Mouse (Mus musculus): ENCODE results near the gene Zzef1.

The Zzef1 gene

DNA sequence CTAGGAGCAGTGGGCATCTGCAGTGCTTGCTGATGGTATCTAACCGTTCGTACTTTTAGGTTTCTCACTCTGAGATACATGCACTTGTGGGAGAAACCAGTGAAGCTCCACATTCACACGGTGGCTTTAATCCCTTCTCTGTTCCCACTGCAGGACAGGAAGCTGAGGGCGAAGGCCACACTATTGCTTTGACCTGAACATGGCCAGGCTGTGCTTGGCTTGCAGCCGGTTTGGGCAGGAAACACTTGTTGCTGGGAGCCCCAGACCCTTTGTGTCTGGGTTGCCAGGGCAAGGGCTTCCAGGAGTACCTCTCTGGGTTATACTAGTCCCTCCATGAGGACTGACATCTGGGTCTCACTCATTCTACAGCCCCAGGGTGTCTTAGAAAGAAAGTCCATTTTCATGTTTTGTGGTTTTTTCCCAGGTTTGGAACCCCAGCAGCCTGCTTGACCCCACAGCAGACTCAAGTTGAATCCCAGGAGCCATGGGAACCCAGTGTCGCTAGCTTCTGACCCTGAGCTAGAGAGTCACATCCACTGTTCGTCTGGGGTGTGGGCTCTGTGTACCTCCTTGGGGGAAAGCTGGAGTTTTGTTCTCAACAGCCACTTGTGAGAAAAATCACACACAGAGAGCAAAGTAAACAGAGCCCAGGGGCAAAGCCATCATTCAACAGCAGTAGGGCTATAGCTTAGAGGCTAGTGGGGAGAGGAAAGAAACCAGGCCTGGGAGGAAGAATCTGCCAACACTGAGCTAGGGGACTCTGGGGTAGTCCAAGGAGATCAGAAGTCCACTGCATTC, 149.2 kb downstream of the Zzef1 start:
- ChIA-PET CTCF (interaction anchor here in 2 of 4 experiments (0.5 to 1.1 kb wide), 3 partner anchors 18 to 56 kb away, joined by 3 to 5 read pairs (median 3); no protein-coding TSS in a partner anchor), POLR2A (interaction anchor here in 2 of 4 experiments (0.5 to 3.2 kb wide), 7 partner anchors 9 to 602 kb away, joined by 3 to 13 read pairs (median 4); no protein-coding TSS in a partner anchor)

DNA sequence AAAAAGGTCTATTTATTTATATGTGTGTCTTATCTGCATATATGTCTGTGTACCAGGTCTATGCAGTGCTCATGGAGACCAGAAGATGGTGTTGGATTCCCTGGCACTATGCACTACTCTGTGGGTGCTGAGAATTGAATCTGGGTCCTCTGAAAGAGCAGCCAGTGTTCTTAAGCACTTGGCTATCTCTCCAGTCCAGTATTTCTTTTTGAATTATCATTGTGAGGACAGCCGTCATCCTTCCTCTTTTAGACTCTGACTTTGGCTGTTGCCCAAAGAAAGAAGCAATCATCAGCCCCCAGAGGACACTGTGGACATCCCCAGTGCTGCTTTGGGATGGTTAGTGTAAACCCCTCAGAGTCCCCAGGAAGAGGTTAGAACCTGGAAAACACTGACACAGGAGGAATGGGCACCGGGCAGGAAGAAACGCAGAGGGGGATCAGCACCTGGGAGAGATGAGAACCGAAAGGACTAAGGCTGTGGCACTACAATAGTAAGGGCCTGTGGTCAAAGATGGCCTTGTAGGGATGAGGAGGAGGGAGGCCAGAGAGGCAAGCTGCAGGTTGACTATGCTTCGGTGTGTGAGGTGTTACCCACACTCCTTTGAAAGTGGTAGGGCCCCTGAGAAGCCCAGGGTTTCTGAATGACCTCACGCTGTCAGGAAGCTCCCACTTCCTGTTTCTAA, 150.0 kb downstream of the Zzef1 start:
- ChIA-PET CTCF (interaction anchor here (0.5 to 1.1 kb wide), 5 partner anchors 8 to 61 kb away, joined by 3 to 5 read pairs (median 3); no protein-coding TSS in a partner anchor), POLR2A (interaction anchor here in 3 of 4 experiments (0.6 to 3.2 kb wide), 13 partner anchors 8 to 253 kb away, joined by 3 to 20 read pairs (median 4); partner anchors contain the start of genes Ctns (in 1 of the 3) and Shpk (in 1 of the 3))

DNA sequence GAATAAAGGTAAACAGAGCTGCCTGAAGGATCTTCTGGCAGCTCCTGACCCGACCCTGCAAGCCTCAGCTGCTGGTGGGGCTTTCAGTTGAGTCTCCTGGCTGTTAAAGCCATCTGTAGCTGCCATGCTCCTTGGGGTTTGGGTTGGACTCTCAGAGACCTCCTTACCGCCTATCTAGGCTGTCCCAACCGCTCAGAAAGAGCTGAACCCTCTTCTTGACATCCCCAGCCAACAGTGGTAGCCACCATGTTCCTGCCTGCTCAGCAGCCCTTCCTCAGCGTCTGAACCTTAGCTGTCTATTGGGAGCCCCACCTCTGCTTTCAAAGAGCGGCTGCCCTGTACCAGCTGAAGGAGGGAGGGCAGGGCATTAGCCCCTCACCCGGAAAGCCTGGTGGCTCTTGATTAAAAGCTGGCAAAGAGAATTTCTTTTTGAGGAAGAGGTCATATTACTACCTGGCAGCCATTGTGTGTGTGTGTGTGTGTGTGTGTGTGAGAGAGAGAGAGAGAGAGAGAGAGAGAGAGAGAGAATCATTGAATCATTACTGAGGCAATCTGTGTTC, 150.6 kb downstream of the Zzef1 start:
- ChIA-PET CTCF (interaction anchor here in 3 of 4 experiments (0.6 to 1.5 kb wide), 5 partner anchors 8 to 61 kb away, joined by 3 to 5 read pairs (median 3); no protein-coding TSS in a partner anchor), POLR2A (interaction anchor here in 3 of 4 experiments (0.6 to 3.2 kb wide), 13 partner anchors 8 to 252 kb away, joined by 3 to 20 read pairs (median 3); partner anchors contain the start of genes Camkk1 (in 1 of the 3), Ctns (in 1 of the 3), Ncbp3 (in 1 of the 3) and Shpk (in 1 of the 3))

DNA sequence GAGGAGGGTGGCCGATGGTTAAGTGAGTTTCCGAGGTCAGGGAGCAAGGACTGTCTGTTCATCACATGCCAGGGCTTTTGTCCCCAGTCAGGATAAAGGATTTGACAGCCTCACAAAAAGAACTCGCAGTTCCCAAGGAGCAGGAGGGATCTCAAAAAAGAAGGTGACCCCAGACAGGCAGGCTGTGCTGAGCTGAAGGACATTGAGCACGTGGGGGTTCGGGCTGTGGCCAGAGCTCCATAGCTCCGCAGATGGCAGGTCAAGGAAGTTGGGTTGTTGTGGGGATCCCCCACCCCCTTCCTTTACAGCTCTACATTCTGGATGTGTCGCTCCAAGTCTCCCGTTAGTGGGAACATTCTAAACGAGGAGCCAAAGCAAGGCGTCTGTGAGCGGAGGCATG, 151.8 kb downstream of the Zzef1 start:
- CTCF ChIA-PET = interaction anchor here (0.6 to 1.5 kb wide), 7 partner anchors 9 to 134 kb away, joined by 3 to 5 read pairs (median 4); no protein-coding TSS in a partner anchor
- POLR2A ChIA-PET = interaction anchor here in 3 of 4 experiments (0.7 to 3.2 kb wide), 12 partner anchors 10 to 152 kb away, joined by 3 to 20 read pairs (median 4); partner anchors contain the start of genes Atp2a3 (in 1 of the 3), Cyb5d2 (in 1 of the 3), Ncbp3 (in 1 of the 3) and Zzef1 (in 1 of the 3)

DNA sequence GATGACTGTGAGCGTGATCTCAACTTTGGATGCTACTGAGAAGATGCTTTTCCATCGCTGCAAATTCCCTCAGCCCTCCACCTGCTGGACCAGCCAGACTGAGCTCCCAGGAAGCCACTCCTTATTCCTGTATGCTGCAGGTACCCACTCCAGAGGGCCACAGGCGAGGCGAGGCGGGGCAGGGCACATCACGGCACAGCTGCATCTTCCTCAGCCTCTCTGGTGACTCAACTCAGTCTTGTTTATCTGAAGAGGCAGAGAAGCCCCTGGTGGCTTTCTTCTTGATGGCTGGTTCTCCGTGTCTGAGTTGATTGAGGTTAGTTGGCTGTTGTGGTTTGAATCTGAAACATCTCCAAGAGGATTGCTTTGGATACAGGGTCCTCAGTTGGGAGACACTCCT, 152.2 kb downstream of the Zzef1 start:
- ChIA-PET CTCF (interaction anchor here in 3 of 4 experiments (1.0 to 1.3 kb wide), 3 partner anchors 9 to 134 kb away, joined by 3 read pairs; no protein-coding TSS in a partner anchor), POLR2A (interaction anchor here (0.6 to 3.2 kb wide), 9 partner anchors 9 to 152 kb away, joined by 3 to 20 read pairs (median 4); partner anchors contain the start of genes Atp2a3 (in 1 of the 4), Cyb5d2 (in 1 of the 4) and Zzef1 (in 1 of the 4))

DNA sequence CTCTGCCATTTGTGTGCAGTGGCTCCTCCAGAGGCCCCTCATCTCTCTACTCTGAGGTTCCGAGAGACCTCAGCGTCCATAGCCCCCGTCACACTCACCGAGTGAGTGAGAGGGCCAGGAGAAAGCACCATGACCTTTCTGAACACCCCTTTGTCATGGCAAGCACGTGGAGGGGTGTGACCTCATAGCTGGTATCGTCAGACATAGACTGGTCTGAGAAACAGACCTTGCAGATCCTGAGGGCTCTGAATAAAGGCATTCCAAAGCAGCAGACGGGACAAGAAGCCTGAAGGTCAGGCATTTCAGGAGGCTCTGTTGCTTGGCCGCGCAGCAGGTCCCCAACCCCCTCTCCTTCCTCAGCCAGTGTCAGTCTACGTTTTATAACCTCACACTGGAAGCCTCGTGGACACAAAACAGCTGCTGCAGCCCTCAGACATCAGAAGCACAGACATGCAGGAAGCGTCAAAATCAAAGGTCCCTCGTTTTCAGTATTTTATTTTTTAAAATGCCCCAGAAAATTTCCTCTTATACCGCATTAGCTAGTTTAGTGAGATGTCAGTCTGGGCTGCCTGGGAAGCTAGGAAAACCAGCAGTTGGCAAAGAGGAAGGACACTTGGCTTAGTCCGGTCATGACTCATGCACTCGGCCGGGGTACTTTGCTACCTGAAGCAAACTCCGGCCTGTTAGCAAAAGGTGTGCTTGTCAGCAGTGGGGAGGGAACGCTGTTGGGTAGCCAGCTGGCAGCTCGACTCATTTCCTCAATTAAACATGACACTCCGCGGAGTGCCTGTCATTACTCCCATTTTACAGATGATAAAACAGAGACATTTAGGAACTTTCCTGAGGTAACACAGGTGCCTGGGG, 155.3 kb downstream of the Zzef1 start:
- ChIA-PET POLR2A (interaction anchor here (0.6 to 5.1 kb wide), 14 partner anchors 8 to 1238 kb away, joined by 3 to 33 read pairs (median 5); partner anchors contain the start of genes Atp2a3 (in 2 of the 4), Cyb5d2 (in 1 of the 4), P2rx1 (in 1 of the 4) and Zzef1 (in 1 of the 4)), CTCF (interaction anchor here (0.6 to 3.7 kb wide), 8 partner anchors 8 to 242 kb away, joined by 3 to 17 read pairs (median 4); no protein-coding TSS in a partner anchor)

DNA sequence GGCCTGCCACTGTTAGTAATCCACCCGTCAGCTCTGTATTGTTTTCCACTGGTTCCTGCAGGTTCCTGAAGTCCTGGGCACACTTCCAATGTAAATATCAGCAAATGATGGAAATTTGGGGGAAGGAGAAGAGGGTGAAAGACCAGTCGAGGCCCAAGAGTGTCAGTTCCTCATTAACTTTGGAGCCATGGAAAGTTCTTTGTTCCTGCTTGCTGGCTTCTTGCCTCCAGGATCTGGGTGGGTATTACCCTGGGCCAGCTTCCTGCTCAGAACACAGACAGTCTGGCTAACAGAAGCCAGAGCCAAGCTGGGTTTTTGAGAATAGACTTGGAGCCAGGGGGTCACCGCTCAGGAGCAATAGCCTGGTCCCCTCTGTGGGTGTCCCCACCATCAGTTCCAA, 156.2 kb downstream of the Zzef1 start:
- ChIA-PET CTCF (interaction anchor here (0.6 to 3.7 kb wide), 7 partner anchors 9 to 241 kb away, joined by 3 to 17 read pairs (median 6); no protein-coding TSS in a partner anchor), POLR2A (interaction anchor here (0.6 to 5.1 kb wide), 12 partner anchors 9 to 1239 kb away, joined by 3 to 33 read pairs (median 4); partner anchors contain the start of genes Atp2a3 (in 2 of the 4), Ctns (in 1 of the 4), P2rx1 (in 1 of the 4) and Shpk (in 1 of the 4))

DNA sequence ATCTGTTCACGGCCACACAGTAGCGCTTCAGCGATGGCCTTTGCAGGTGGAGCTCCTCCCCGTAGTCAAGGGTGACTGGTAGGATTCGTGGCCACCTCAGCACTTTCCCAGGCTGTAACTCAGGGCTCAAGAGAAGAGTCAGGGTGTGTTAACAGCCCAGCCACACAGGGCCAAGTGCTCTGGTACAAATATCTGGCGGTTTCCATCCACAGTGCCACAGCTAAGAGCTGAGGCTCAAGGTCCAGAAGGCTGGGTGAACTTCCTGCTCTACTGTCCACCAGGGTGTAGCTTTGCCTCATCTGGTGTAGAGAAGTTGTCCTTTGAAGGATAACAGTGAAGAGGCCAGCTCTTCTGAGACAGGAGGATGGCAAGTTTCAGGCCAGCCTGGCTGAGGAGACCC, 156.7 kb downstream of the Zzef1 start:
- POLR2A ChIA-PET = interaction anchor here in 3 of 4 experiments (0.8 to 5.1 kb wide), 10 partner anchors 8 to 376 kb away, joined by 3 to 33 read pairs (median 4); partner anchors contain the start of genes Atp2a3 (in 2 of the 3), Ctns (in 1 of the 3) and Shpk (in 1 of the 3)
- CTCF ChIA-PET = interaction anchor here in 3 of 4 experiments (0.9 to 3.7 kb wide), 9 partner anchors 9 to 95 kb away, joined by 3 to 17 read pairs (median 4); partner anchors contain the start of gene Ncbp3 (in 1 of the 3)

DNA sequence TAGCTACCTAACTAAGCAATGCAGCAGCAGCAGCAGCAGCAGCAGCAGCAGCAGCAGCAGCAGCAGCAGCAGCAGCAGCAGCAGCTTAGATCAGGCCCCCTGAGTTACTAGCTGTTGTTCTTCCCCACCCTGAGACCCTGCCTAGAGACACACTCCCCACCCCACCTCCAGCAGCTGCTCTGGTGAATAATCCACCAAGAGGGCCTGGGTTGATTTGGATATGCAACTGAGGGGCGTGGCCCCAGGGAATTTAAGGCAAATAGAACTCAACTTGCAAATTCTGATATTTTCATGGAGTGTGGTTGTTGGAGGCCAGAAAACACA, 157.1 kb downstream of the Zzef1 start:
- CTCF ChIA-PET = interaction anchor here in 3 of 4 experiments (0.9 to 3.7 kb wide), 8 partner anchors 9 to 94 kb away, joined by 3 to 17 read pairs (median 5); partner anchors contain the start of gene Ncbp3 (in 1 of the 3)

DNA sequence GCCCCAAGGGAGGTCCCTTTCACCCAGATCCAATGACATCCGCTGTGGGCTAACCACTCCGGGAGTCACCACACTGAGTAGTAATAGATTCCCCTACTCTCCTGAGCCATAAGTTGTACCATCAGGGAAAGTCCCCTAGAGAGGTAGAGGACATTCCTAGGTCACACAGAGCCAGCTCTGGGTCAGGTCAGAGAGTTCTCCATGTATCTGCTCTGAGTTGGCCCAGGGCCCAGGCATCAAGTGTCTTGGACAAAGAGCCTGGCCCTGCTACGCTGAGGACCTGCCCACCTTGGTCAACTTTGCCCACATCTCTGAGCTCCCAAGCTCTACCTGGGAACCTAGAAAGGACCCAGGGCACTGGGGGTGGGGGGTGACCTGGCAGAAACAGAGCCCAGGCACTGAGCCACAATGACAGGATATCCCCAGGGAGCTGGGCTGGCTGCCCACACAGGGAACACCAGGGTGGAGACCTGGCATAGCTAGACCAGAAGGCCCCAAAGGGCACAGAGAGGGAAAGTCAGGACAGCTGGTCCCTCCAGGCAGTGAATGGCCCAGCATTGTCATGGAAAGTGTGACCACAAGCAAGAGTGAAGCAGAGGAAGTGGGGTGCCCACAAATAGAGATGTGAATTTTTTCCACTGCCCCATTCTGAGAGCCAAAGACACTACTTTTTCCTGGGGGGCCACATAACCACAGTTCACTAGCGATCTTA, 157.6 kb downstream of the Zzef1 start:
- CTCF ChIA-PET = interaction anchor here in 3 of 4 experiments (0.6 to 3.7 kb wide), 9 partner anchors 10 to 699 kb away, joined by 3 to 17 read pairs (median 4); partner anchors contain the start of gene Ncbp3 (in 1 of the 3)
- POLR2A ChIA-PET = interaction anchor here in 2 of 4 experiments (0.8 to 5.1 kb wide), 12 partner anchors 8 to 377 kb away, joined by 3 to 33 read pairs (median 4); partner anchors contain the start of genes Atp2a3 (in 1 of the 2), Camkk1 (in 1 of the 2), Ctns (in 1 of the 2) and P2rx1 (in 1 of the 2)

More for the DNA sequence above, 157.1 kb downstream of the Zzef1 start:
- POLR2A ChIA-PET = interaction anchor here in 2 of 4 experiments (0.8 to 5.1 kb wide), 10 partner anchors 8 to 377 kb away, joined by 3 to 33 read pairs (median 4); partner anchors contain the start of genes Atp2a3 (in 1 of the 2), Camkk1 (in 1 of the 2), Ctns (in 1 of the 2) and P2rx1 (in 1 of the 2)

DNA sequence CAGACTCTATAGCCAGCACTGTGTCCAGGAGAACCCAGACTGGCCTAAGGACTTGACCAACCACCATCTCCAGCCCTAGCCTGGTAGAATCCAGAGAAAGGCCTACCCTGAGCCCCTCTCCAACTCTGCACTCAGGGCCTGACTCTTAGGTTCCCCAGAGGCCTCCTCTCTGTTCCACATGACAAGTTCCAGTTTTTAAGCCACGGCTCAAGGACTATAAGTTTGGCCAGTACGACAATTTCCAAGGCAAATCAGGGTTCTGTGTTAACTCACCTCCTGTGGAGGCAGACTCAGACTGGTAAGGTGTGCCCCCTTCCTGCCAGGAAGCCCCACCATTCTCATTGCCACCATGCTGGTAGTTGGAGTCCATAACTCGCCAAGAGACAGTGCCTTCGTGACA, 158.2 kb downstream of the Zzef1 start:
- ChIA-PET CTCF (interaction anchor here in 3 of 4 experiments (0.6 to 3.7 kb wide), 4 partner anchors 8 to 16 kb away, joined by 3 to 17 read pairs (median 5); no protein-coding TSS in a partner anchor), POLR2A (interaction anchor here in 2 of 4 experiments (1.1 to 5.1 kb wide), 9 partner anchors 8 to 65 kb away, joined by 3 to 33 read pairs (median 4); partner anchors contain the start of genes Atp2a3 (in 1 of the 2), Camkk1 (in 1 of the 2) and P2rx1 (in 1 of the 2))

DNA sequence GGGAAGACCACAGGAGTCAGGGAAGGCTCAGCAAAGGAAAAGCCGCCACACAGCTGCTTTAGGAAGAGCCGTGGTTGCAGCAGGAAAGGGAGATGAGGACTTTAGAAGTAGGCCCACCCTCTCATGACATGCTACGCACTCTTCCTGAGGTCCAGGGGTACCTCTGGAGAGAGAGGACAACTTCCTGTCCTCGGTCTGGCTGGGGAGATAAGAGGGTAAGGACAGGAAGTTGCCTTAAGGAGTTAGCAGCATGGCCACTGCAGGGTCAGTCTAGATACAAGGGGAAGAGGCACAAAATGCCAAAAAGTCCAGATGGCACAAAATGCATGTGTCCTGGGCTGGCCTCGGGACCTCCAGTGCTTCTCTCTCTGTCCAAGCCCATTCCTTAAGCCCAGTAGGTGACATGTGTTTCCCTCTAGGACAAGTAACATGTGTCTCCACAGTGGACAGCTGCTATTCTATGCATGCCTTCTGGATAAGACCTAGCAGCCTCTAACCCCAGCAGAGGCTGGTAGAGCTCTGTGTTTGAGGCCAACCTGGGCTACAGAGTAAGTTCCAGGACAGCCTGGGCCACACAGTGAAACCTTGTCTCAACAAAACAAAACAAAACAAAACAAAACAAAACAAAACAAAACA, 159.4 kb downstream of the Zzef1 start:
- POLR2A ChIA-PET = interaction anchor here in 2 of 4 experiments (0.6 to 5.1 kb wide), 5 partner anchors 7 to 15 kb away, joined by 3 to 33 read pairs (median 8); partner anchors contain the start of gene Atp2a3 (in 1 of the 2)
- CTCF ChIA-PET = interaction anchor here in 2 of 4 experiments (0.5 to 3.7 kb wide), 3 partner anchors 14 to 612 kb away, joined by 3 to 17 read pairs (median 6); no protein-coding TSS in a partner anchor

DNA sequence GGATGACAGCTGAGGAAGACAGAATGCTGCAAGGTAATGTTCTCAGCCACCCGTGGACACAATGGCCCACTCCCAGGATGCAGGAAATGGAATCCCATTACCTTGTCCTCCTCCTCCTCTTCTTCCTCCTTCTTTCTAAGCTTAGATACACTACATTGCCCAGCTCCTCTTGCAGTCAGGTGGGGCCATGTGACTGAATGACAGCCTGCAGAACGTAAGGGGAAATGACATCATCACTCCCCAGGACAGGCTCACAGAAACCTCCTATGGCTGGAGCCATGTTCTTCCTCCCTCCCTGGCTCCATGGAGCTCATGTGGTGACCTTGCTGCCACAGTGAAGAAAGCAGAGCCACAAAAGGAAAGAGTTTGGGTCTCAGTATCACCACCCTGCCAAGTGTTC, 161.3 kb downstream of the Zzef1 start:
- ChIA-PET CTCF (interaction anchor here in 2 of 4 experiments (0.7 to 1.0 kb wide), 3 partner anchors 10 to 16 kb away, joined by 3 to 4 read pairs (median 3); no protein-coding TSS in a partner anchor), POLR2A (interaction anchor here in 2 of 4 experiments (0.8 to 3.6 kb wide), 7 partner anchors 10 to 387 kb away, joined by 3 to 20 read pairs (median 4); no protein-coding TSS in a partner anchor)

DNA sequence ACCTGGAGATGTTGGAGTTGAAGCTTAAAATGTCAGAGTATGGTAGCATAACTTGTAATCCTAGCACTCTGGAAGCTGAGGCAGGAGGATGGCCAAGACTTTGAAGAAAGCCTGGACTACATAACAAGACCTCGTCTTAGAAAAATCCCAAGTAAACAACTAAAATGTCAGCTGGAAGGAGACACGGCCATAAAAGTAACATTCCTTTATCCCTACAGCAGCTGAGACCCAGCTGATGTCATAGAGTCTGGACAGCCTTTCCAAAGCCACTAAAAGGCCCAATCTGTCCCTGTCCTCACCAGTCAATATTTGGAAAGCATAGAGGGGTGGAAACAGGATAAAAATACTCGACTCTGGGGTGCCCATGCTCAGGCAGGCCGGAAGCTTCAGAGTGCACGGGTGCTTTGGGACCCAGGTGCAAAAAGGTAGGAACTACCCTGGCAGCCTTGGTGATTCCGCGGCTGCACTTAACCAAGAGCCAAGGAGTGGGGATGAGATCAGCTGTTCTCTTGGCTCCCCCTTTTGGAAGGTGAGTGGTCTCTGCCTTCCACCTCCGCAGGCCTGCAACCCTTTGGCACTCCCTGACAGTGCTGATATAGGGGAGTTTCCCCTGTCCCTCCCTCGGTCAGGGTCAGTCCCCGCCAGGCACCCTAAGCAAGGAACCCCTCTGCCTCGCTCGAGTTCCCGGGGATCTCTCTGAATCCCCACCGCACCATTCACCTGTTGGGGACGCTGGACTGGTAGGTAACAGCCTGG, 164.1 kb downstream of the Zzef1 start:
- CTCF ChIA-PET = interaction anchor here in 2 of 4 experiments (1.5 to 1.6 kb wide), 3 partner anchors 19 to 20 kb away, joined by 3 to 6 read pairs (median 5); no protein-coding TSS in a partner anchor
- POLR2A ChIA-PET = interaction anchor here in 3 of 4 experiments (0.8 to 6.0 kb wide), 9 partner anchors 7 to 32 kb away, joined by 3 to 33 read pairs (median 5); no protein-coding TSS in a partner anchor

Measured in embryonic stem cell, embryonic (primary cell).